Mouse (Mus musculus): ENCODE measurements around the gene Apbb1. TPM values are rescaled to one million over a fixed set of nuclear protein-coding genes. Genes with fewer than 3 reads are reported as not detected.

The Apbb1 gene
- polyA plus RNA-seq, 1 experiment from 2014 or later = 35.2 TPM

DNA sequence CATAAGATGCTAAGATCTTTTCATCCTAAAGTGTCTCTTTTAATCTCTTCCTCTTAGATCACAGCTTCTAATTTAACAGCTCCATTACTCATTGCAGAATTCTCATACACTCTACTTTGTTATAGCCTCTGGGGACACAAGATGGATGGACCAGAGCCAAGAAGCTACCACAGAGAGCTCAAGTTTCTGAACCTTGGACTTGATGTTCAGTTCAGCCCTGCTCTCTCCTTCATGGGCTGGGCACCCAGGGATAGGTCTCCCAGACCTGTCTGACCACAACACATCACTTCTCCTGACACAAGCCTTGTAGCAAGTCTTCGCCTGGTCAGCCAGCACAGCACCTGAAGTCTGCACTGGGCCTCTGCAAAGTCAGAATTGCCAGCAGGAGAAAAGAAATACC lies 32.9 kb upstream of the Apbb1 start:
- no peak overlapping the region for H3K4me2 ChIP-seq (ENCODE audit: low read depth, low read length)
- H3K9me3 ChIP-seq (ENCODE audit: control insufficient read depth, low read length) = no peaks in the 10 kb centered on the region
- no peak overlapping the region for H3K27ac ChIP-seq (ENCODE audit: low read length)
- no peak for ATAC-seq
- no peak overlapping the region for H3K4me3 ChIP-seq (ENCODE audit: low read length)
- H3K9ac ChIP-seq (ENCODE audit: low read depth, low read length) = no peak overlapping the region
- 86% methylated on average over 1 of the region's 1 CpGs for WGBS
- no peaks in the 10 kb centered on the region for H3K27me3 ChIP-seq (replicated peaks; ENCODE audit: control insufficient read depth, insufficient read depth, low read length)
- no peaks in the 10 kb centered on the region for H3K4me1 ChIP-seq (ENCODE audit: control insufficient read depth, insufficient read depth, low read length)
- H3K36me3 ChIP-seq (ENCODE audit: control insufficient read depth, insufficient read depth, low read length) = peaks cover 24% of the 10 kb centered on the region

DNA sequence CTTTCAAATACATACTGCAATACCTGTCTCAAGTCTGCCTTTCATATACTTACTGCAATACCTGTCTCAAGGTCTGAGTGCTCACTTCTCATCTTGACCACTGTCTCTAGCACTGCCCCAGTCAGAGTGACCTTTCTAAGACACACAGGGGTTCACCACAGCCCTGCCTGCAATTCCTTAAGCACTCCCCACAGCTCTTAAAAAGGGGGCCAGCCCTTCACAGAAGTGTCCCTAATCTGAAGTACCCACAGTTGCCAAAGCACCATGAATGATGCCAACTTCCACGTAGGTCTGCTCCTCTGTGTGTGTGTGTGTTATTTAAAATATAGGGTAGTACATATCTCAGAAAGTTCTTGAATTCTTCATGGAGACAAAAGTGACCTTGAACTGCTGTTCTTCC lies 30.3 kb upstream of the Apbb1 start:
- H3K4me1 ChIP-seq (ENCODE audit: control insufficient read depth, insufficient read depth, low read length) = no peaks in the 10 kb centered on the region
- no peaks in the 10 kb centered on the region for H3K27me3 ChIP-seq (replicated peaks; ENCODE audit: control insufficient read depth, insufficient read depth, low read length)
- H3K9ac ChIP-seq (ENCODE audit: low read depth, low read length) = no peak overlapping the region
- H3K4me2 ChIP-seq (ENCODE audit: low read depth, low read length) = no peak overlapping the region
- no peak overlapping the region for H3K27ac ChIP-seq (ENCODE audit: low read length)
- H3K36me3 ChIP-seq (ENCODE audit: control insufficient read depth, insufficient read depth, low read length) = peaks cover 12% of the 10 kb centered on the region
- ATAC-seq = no peak
- WGBS = 91% methylated on average over 1 of the region's 1 CpGs
- H3K9me3 ChIP-seq (ENCODE audit: control insufficient read depth, low read length) = no peaks in the 10 kb centered on the region
- no peak overlapping the region for H3K4me3 ChIP-seq (ENCODE audit: low read length)

DNA sequence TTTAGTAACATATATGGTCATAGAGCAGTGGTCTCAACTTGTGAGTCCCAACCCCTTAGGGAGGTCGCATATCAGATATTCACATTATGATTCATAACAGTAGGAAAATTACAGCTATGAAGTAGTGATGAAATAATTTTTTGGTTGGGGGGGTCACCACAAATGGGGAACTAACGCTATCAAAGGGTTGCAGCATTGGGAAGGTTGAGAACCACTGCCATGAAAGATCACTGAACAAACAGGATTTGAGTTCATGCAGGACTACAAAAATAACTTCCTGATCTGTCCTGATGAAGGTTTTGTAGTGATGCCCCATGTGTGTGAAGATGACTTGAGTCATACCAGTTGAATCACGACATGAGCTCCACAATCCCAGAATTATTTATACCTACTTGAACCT lies 27.0 kb upstream of the Apbb1 start:
- Histone ChIP-seq H3K4me3 (ENCODE audit: low read length) (no peak overlapping the region), H3K9ac (ENCODE audit: low read depth, low read length) (no peak overlapping the region), H3K27ac (ENCODE audit: low read length) (no peak overlapping the region), H3K36me3 (ENCODE audit: control insufficient read depth, insufficient read depth, low read length) (peaks cover 12% of the 10 kb centered on the region), H3K27me3 (replicated peaks; ENCODE audit: control insufficient read depth, insufficient read depth, low read length) (no peaks in the 10 kb centered on the region), H3K4me2 (ENCODE audit: low read depth, low read length) (no peak overlapping the region), H3K9me3 (ENCODE audit: control insufficient read depth, low read length) (peaks cover 5% of the 10 kb centered on the region; the same call in 1 of the 2 replicates), H3K4me1 (ENCODE audit: control insufficient read depth, insufficient read depth, low read length) (no peaks in the 10 kb centered on the region)
- 82% methylated on average over 3 of the region's 3 CpGs for WGBS
- ATAC-seq = no peak

DNA sequence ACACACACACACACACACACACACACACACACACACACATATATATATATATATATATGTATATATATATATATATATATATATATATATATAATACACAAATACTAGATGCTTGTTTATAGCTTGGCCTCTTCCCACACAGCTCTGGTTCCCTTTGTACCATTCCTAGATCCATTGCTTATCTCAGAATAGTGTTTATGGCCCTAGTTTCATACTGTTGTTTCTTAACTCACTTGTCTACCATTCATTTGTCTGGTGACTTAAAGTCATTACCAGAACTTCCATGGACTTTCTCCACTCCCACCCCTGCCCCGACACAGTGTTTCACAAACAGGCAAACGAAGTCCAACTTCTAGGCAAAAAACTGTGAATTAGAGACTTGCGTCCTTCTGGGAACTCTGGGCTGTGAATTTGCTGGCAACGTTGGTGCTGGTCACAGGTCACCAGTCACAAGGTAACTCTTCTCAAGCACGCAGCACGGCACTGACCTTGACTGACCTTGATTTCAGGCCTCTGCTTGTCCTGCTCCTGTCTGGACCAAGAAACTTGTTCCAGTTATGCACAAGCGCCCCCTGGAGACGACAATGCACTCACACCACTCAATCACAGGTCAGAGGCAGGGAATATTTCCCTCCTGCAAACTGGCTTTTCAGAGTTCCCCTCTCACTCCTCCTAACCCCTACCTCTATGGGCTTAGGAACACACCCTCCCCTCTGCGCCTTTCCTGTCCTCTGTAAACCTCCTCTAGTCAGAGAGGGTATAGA lies 21.6 kb upstream of the Apbb1 start:
- ATAC-seq = peak; percentile 76
- no peaks in the 10 kb centered on the region for H3K4me1 ChIP-seq (ENCODE audit: control insufficient read depth, insufficient read depth, low read length)
- no peak overlapping the region for H3K4me3 ChIP-seq (ENCODE audit: low read length)
- H3K9me3 ChIP-seq (ENCODE audit: control insufficient read depth, low read length) = peaks cover 5% of the 10 kb centered on the region; the same call in 1 of the 2 replicates
- H3K36me3 ChIP-seq (ENCODE audit: control insufficient read depth, insufficient read depth, low read length) = no peaks in the 10 kb centered on the region
- H3K9ac ChIP-seq (ENCODE audit: low read depth, low read length) = no peak overlapping the region
- no peaks in the 10 kb centered on the region for H3K27me3 ChIP-seq (replicated peaks; ENCODE audit: control insufficient read depth, insufficient read depth, low read length)
- H3K4me2 ChIP-seq (ENCODE audit: low read depth, low read length) = no peak overlapping the region
- H3K27ac ChIP-seq (ENCODE audit: low read length) = no peak overlapping the region
- WGBS = 35% methylated on average over 9 of the region's 9 CpGs

DNA sequence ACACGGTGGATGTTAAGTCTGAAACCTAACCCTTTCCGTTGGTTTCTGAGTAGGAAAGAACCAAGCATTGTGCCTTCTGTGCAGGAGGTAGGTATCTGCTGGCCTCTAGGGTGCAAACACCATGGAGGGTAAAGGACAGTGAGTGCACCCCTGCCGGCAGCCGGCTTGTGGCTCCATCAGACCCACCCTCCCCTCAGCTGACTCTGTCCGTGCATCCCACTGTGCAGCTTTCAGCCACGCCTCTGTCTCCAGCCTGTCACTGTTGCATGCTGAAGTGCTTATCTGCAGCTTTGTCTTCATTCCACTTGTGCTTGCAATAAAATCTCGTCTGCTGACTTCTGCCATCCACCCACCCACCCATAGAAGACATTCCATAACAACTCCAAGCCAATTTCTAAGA lies 8.6 kb upstream of the Apbb1 start:
- H3K27me3 ChIP-seq (replicated peaks; ENCODE audit: control insufficient read depth, insufficient read depth, low read length) = no peaks in the 10 kb centered on the region
- ATAC-seq = peak; percentile 46; the same call in 1 of the 2 replicates
- 35% methylated on average over 7 of the region's 7 CpGs for WGBS
- no peaks in the 10 kb centered on the region for H3K4me1 ChIP-seq (ENCODE audit: control insufficient read depth, insufficient read depth, low read length)
- no peak overlapping the region for H3K4me3 ChIP-seq (ENCODE audit: low read length)
- no peaks in the 10 kb centered on the region for H3K9me3 ChIP-seq (ENCODE audit: control insufficient read depth, low read length)
- no peak overlapping the region for H3K9ac ChIP-seq (ENCODE audit: low read depth, low read length)
- no peaks in the 10 kb centered on the region for H3K36me3 ChIP-seq (ENCODE audit: control insufficient read depth, insufficient read depth, low read length)
- no peak overlapping the region for H3K4me2 ChIP-seq (ENCODE audit: low read depth, low read length)
- H3K27ac ChIP-seq (ENCODE audit: low read length) = no peak overlapping the region

DNA sequence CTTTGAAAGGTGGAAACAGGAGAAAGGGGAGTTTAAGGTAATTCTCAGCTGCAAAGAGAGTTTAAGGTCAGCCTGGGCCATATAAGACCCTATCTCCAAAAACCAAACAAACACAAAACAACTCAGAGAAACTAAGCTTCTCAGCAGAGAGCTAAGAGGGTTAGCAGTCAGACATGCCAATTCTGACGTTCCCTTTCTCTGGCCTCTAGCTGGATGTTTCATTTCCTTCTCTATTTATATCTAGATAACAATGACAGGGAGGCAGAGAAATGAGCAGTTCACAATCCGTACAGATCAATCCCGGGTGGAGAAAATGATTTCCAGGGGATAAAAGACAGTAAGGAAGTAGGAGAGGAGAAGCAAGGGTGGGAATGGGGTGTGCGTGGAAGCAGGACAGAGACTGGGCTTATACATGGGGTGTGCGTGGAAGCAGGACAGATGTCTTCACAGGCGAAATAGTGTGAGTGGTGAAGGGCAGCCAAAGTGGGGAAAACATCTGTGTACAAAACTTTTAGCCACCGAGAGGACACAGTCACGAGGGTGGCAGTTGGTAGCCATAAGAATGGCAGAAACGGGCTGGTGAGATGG lies 7.0 kb upstream of the Apbb1 start:
- H3K9ac ChIP-seq (ENCODE audit: low read depth, low read length) = no peak overlapping the region
- H3K4me2 ChIP-seq (ENCODE audit: low read depth, low read length) = no peak overlapping the region
- no peak overlapping the region for H3K27ac ChIP-seq (ENCODE audit: low read length)
- no peaks in the 10 kb centered on the region for H3K36me3 ChIP-seq (ENCODE audit: control insufficient read depth, insufficient read depth, low read length)
- no peak overlapping the region for H3K4me3 ChIP-seq (ENCODE audit: low read length)
- WGBS = 63% methylated on average over 9 of the region's 9 CpGs
- H3K27me3 ChIP-seq (replicated peaks; ENCODE audit: control insufficient read depth, insufficient read depth, low read length) = no peaks in the 10 kb centered on the region
- no peaks in the 10 kb centered on the region for H3K9me3 ChIP-seq (ENCODE audit: control insufficient read depth, low read length)
- no peaks in the 10 kb centered on the region for H3K4me1 ChIP-seq (ENCODE audit: control insufficient read depth, insufficient read depth, low read length)
- no peak for ATAC-seq

DNA sequence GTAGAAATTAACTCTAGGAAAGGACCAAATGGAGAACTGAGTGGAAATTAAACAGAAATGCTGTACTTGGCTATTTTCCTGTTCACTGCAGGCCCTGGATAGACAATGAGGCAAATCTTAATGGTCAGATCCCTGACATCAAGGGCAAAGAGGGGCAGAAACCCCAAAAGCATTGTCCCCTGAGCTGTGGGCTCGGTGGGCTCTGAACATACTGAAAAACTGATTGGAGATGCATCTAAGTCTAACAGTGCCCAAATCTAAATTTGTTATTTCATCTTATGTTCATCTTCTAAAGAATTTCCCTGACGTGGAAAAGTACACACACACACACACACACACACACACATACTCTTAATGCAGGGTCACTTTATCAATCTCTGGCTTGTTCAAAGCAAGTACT lies 506 bp upstream of the Apbb1 start:
- peaks cover 5% of the 10 kb centered on the region for H3K4me1 ChIP-seq (ENCODE audit: control insufficient read depth, insufficient read depth, low read length)
- WGBS = 72% methylated on average over 2 of the region's 2 CpGs
- peak overlapping the region; percentile 74; the same call in 1 of the 2 replicates for H3K4me3 ChIP-seq (ENCODE audit: low read length)
- no peak for ATAC-seq
- H3K27ac ChIP-seq (ENCODE audit: low read length) = no peak overlapping the region
- H3K4me2 ChIP-seq (ENCODE audit: low read depth, low read length) = peak overlapping the region; percentile 88
- H3K9me3 ChIP-seq (ENCODE audit: control insufficient read depth, low read length) = no peaks in the 10 kb centered on the region
- no peaks in the 10 kb centered on the region for H3K27me3 ChIP-seq (replicated peaks; ENCODE audit: control insufficient read depth, insufficient read depth, low read length)
- no peak overlapping the region; the same call in 1 of the 2 replicates for H3K9ac ChIP-seq (ENCODE audit: low read depth, low read length)
- no peaks in the 10 kb centered on the region for H3K36me3 ChIP-seq (ENCODE audit: control insufficient read depth, insufficient read depth, low read length)

DNA sequence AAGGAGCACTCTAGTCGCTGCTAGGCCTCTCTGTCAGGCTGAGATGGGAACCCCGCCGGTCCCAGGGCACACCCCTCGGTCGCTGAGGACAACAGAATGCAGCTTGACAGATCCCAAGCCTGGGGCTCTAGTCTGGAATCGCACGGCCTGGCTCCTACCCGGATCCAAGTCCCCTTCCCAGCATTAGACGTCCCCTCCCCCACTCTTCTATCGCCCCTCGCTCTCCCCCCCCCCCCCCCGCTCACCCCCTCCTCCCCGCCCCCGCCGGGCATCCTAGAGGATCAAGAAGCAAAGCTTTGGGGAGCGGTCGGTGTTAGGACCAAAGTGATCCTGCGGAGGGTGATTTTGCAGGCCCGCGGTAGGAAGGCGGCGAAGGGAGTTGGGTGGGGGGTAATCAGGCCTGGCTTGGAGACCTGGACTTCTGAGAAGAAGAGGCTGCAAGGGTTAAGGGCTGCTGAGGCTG lies 795 bp downstream of the Apbb1 start:
- Histone ChIP-seq H3K4me3 (ENCODE audit: low read length) (peak overlapping the region; percentile 74), H3K9ac (ENCODE audit: low read depth, low read length) (peak overlapping the region; percentile 65), H3K36me3 (ENCODE audit: control insufficient read depth, insufficient read depth, low read length) (no peaks in the 10 kb centered on the region), H3K9me3 (ENCODE audit: control insufficient read depth, low read length) (no peaks in the 10 kb centered on the region), H3K4me2 (ENCODE audit: low read depth, low read length) (peak overlapping the region; percentile 88), H3K27me3 (replicated peaks; ENCODE audit: control insufficient read depth, insufficient read depth, low read length) (no peaks in the 10 kb centered on the region), H3K27ac (ENCODE audit: low read length) (0 out of 2 replicates have a peak overlapping the region, but pooled peaks have one; percentile 15), H3K4me1 (ENCODE audit: control insufficient read depth, insufficient read depth, low read length) (peaks cover 5% of the 10 kb centered on the region)
- under 1% methylated on average over 17 of the region's 22 CpGs for WGBS
- peak; percentile 38 for ATAC-seq

DNA sequence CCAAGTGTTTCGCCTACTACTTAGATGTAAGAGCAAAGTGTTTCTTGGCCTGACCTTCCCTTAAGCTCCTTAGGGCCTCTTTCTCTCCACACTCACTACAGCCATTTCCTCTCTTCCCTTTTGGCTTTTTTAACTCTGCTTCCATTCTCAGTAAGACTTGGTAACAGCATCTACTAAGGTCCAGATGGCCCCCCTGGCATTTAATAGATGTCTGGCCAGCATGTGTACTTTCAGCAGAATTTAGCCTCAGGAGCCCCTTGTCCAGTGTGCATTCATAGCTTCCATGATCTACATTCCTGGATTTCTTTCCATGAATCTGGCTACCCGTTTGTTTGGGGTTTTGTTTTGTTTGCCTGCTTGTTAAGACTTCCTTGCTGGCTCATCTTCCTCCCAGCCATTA lies 3.0 kb downstream of the Apbb1 start:
- ATAC-seq = no peak
- no peak overlapping the region for H3K4me2 ChIP-seq (ENCODE audit: low read depth, low read length)
- H3K9ac ChIP-seq (ENCODE audit: low read depth, low read length) = no peak overlapping the region
- H3K36me3 ChIP-seq (ENCODE audit: control insufficient read depth, insufficient read depth, low read length) = no peaks in the 10 kb centered on the region
- H3K27ac ChIP-seq (ENCODE audit: low read length) = no peak overlapping the region
- no peaks in the 10 kb centered on the region for H3K27me3 ChIP-seq (replicated peaks; ENCODE audit: control insufficient read depth, insufficient read depth, low read length)
- H3K4me3 ChIP-seq (ENCODE audit: low read length) = no peak overlapping the region
- peaks cover 5% of the 10 kb centered on the region for H3K4me1 ChIP-seq (ENCODE audit: control insufficient read depth, insufficient read depth, low read length)
- no peaks in the 10 kb centered on the region for H3K9me3 ChIP-seq (ENCODE audit: control insufficient read depth, low read length)
- 71% methylated on average over 2 of the region's 2 CpGs for whole genome bisulfite sequencing

Measured in intestine, embryonic 16.5 days (tissue).